Mouse (Mus musculus): ENCODE measurements around the gene Bckdha.

DNA sequence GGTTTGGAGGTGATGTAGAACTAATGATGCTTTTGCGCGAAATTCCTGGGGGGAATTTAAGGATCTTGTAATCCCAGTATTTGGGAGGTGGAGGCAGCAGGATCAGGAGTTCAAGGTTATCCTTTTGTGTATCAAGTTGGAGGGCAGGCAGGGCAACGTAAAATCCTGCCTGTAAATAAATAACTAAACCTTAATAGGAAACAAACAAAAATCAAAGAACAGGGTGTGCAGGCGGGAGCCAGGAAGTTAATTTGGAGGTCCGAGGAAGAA, 39.1 kb downstream of the Bckdha start:
- TF ChIP-seq CTCF (IDR thresholded peaks at IDR 0.05; ENCODE audit: borderline replicate concordance, insufficient read depth, low read length) (no peak), POLR2A (IDR thresholded peaks at IDR 0.05; ENCODE audit: low read depth, low read length) (no peak)
